Mouse (Mus musculus): ENCODE measurements around the gene Tmem25. TPM values are rescaled to one million over a fixed set of nuclear protein-coding genes. Genes with fewer than 3 reads are reported as not detected.

Gene Tmem25
- 0.20 TPM for polyA plus RNA-seq (2017; shearing (Covaris generic))

DNA sequence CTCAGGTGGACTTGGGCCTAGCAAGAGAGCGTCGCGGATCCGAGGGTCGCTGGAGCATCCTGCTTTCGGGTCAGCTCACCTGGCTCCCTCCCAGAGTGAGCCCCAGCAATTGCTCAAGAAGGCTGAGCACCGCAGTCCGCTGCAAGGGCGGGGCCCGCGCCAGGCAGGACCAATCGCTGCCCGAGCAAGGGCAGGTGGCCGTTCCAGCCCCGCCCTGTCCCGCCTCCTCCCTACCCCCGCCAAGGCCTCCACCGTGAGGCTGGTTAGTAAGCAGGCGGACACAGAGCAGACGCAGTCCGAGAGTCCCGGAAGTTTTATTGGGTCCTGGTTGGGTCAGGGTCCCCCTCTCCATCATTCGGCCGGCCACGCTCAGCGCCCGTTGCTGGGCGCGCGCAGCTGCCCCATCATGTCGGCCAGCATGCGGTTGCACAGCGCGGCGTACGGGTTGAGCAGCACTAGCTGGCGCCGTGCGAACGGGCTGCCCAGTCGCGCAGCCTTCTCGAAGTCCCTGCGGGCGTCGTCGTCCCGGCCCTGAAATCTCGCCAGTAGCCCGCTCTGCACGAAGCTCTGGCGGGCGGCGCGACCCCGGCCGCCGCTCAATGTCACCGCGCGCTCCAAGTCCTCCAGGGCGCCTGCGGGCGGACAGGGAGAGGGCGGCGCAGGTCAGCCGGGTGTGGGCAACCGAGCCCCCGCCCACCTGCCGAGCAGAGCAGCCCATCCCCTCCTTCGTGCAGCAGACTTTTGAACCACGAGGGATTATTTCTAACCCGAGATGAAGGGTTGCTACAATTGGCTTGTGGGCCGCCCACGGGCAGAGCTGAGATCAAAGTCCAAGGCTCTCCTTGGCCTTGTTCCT lies at the start of gene Tmem25:
Gene Tmem25, minus strand, starts transcription at position 206 of the 856 bp plus-strand sequence.

GRCm38 (mm10) chr9:44802808-44803450 lies 3.8 kb upstream of the Tmem25 start, which contains the start of gene Ttc36:
TSS of gene Ttc36 (minus strand) at chr9:44803072.

GRCm38 (mm10) chr9:44767101-44768028 lies 31.7 kb downstream of the Tmem25 start, which contains the start of the genes Arcn1 and Ift46:
TSS of gene Arcn1 (minus strand) at chr9:44767845.
TSS of gene Ift46 (plus strand) at chr9:44767908.

Other genes with a start within 250 kb of the Tmem25 start
- gene Cxcr5, start 237.4 kb downstream of the Tmem25 start, polyA plus RNA-seq (2017; shearing (Covaris generic)) = 41.1 TPM
- 35.7 TPM for gene Ddx6, start 194.4 kb downstream of the Tmem25 start, polyA plus RNA-seq (2017; shearing (Covaris generic))
- gene Treh, start 126.1 kb downstream of the Tmem25 start, polyA plus RNA-seq (2017; shearing (Covaris generic)) = not detected
- 0.72 TPM for gene Phldb1, start 64.1 kb downstream of the Tmem25 start, polyA plus RNA-seq (2017; shearing (Covaris generic))
- gene Arcn1, start 31.5 kb downstream of the Tmem25 start, polyA plus RNA-seq (2017; shearing (Covaris generic)) = 158 TPM
- gene Ift46, start 31.4 kb downstream of the Tmem25 start, polyA plus RNA-seq (2017; shearing (Covaris generic)) = 54.0 TPM
- not detected for gene Ttc36, start 3.8 kb upstream of the Tmem25 start, polyA plus RNA-seq (2017; shearing (Covaris generic))
- gene Kmt2a, start 82.0 kb upstream of the Tmem25 start, polyA plus RNA-seq (2017; shearing (Covaris generic)) = 96.1 TPM
- gene Atp5l, start 121.4 kb upstream of the Tmem25 start, polyA plus RNA-seq (2017; shearing (Covaris generic)) = 336 TPM
- 47.2 TPM for gene Ube4a, start 166.3 kb upstream of the Tmem25 start, polyA plus RNA-seq (2017; shearing (Covaris generic))
- 1,221 TPM for gene Cd3g, start 181.1 kb upstream of the Tmem25 start, polyA plus RNA-seq (2017; shearing (Covaris generic))
- gene Cd3d, start 182.5 kb upstream of the Tmem25 start, polyA plus RNA-seq (2017; shearing (Covaris generic)) = 831 TPM
- 1,336 TPM for gene Cd3e, start 210.3 kb upstream of the Tmem25 start, polyA plus RNA-seq (2017; shearing (Covaris generic))
- gene Mpzl2, start 240.5 kb upstream of the Tmem25 start, polyA plus RNA-seq (2017; shearing (Covaris generic)) = not detected